Mouse (Mus musculus) forebrain, embryonic 12.5 days (tissue): ENCODE data around the gene 1700010I14Rik. TPM values are rescaled to one million over a fixed set of nuclear protein-coding genes. Genes with fewer than 3 reads are reported as not detected.
A peak's percentile ranks its signal among the peaks of the same experiment; 100 is the strongest.

Experiments used
- ATAC-seq: fragments of 200-750 bp; cut with Nextera tagmentation; 2 replicates; pipeline ENCODE4 v1.8.0; 2017; ENCODE audit warnings: moderate TSS enrichment; ENCODE audit not compliant: low FRiP score
- H3K27ac ChIP-seq: fragments of 300-500 bp; sonication (generic); 2 replicates; pipeline ENCODE4 v1.5.1; 2016; ENCODE audit warnings: mild to moderate bottlenecking
- H3K27me3 ChIP-seq: fragments of 300-500 bp; sonication (generic); 2 replicates; pipeline ENCODE4 v1.6.1; 2016; ENCODE audit warnings: mild to moderate bottlenecking
- H3K36me3 ChIP-seq: fragments of 300-500 bp; sonication (generic); replicated peaks from 2 replicates; pipeline ENCODE4 v1.6.1; 2016; ENCODE audit warnings: mild to moderate bottlenecking
- H3K4me1 ChIP-seq: fragments of 300-500 bp; sonication (generic); 2 replicates; pipeline ENCODE4 v1.6.1; 2016
- H3K4me2 ChIP-seq: fragments of 300-500 bp; sonication (generic); 2 replicates; pipeline ENCODE4 v1.6.1; 2016; ENCODE audit warnings: mild to moderate bottlenecking, moderate library complexity
- H3K4me3 ChIP-seq: fragments of 300-500 bp; sonication (generic); replicated peaks from 2 replicates; pipeline ENCODE4 v1.5.1; 2016; ENCODE audit warnings: mild to moderate bottlenecking
- H3K9ac ChIP-seq: fragments of 300-500 bp; sonication (generic); 2 replicates; pipeline ENCODE4 v1.6.1; 2016; ENCODE audit warnings: mild to moderate bottlenecking
- H3K9me3 ChIP-seq: fragments of 300-500 bp; sonication (generic); 2 replicates; pipeline ENCODE4 v1.6.1; 2016
- WGBS: fragments of 180-500 bp; shearing (Covaris S2); methylation state at CpG from one replicate; pipeline ENCODE4 v1.1.7; 2016; 5-methylcytosine and 5-hydroxymethylcytosine counted together
- polyA plus RNA-seq: library from polyadenylated mRNA; unstranded; fragments of >200 nt; fragmentation: Nextera tagmentation; extraction: Ambion mirVana; gene quantifications from 2 replicates; pipeline ENCODE4 v1.2.1, GENCODE M21; 2016

Gene 1700010I14Rik
- polyA plus RNA-seq, 1 experiment from 2014 or later, result 2.5 TPM

DNA sequence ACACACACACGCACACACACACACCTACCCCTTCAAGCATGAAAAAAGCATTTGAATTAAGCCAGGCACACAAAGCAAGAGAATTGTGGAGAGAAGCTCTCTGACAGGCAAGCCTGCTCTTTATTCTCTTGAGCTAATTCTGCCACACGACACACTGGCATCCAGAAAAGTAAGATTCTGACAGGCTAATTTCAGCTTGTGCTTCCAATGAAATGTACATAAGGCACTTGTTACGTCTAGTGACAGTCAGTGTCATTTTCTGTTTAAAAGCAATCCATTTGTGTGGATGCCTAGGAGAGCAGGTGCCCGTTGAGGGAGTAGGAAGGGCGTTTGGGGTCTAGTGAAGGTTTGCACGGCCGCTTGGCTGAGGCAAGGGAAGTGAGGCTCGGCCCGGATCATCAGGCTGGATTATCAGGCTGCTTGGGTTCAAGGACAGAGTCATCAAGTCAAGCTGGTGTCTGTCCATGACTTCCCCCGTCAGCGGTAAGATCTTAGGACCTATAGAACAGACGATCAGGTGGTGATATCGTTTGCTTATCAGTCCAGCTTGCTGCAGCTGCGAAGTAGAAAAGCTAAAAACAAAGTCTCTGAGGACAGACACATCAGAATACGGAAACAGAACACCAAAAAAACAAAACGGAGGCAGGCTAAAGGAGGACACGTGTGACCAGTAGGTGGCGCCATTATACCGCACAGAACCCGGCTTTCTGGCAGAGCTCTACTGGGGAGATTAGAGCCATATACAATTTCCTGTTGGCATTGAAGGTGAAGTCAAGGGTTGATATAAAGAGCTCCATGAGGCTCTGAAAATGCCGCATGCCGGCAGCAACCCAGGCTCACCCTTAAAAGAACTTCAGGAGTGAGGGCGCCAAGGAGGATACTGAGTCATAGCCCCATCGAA is 43.4 kb downstream of the 1700010I14Rik start:
- peak; percentile 83 for ATAC-seq
- WGBS, result 15% methylated on average over 24 of the region's 24 CpGs
- Histone ChIP-seq H3K9me3 (no peaks in the 10 kb centered on the region), H3K4me1 (peaks cover 28% of the 10 kb centered on the region), H3K4me3 (0 out of 2 replicates have a peak overlapping the region, but pooled peaks have one; percentile 13), H3K27ac (no peak overlapping the region), H3K9ac (no peak overlapping the region), H3K36me3 (no peaks in the 10 kb centered on the region), H3K27me3 (peaks cover 4% of the 10 kb centered on the region; the same call in 1 of the 2 replicates), H3K4me2 (peak overlapping the region; percentile 42)

DNA sequence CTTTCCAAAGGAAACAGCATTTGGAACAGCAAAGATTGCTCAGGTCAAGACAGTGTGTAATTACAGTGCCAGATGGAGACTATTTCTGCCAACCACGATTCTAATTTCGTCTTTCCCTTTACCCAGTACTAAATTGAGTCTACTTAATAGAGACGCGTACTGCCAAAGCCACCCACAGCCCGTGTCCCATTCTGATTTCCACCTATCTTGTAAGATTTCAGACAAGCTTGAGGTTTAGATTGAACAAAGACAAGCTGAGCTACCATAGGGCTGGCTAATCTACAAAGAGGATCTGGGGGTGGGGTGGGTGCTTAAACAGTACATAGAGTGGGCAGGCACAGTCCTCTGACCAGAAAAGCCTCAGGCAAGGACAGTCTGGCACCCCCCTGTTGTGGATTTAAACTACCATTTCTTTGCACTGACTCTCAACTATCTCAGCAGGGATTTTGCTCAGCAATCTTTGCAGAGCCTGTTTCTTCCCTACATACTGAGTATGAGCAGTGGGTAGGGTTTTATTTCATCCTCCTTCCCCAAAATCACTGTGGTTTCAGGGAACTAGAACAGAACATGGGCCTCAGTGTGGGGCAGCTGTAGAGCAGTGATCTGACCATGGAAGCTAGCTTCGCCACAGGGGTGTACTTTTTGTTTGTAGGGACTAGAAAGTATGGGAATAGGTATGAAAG is 44.4 kb downstream of the 1700010I14Rik start:
- H3K9me3 ChIP-seq, result no peaks in the 10 kb centered on the region
- H3K27me3 ChIP-seq, result peaks cover 4% of the 10 kb centered on the region; the same call in 1 of the 2 replicates
- no peak overlapping the region for H3K9ac ChIP-seq
- H3K4me3 ChIP-seq, result no peak overlapping the region
- no peak for ATAC-seq
- H3K4me2 ChIP-seq, result no peak overlapping the region
- WGBS, result 59% methylated on average over 6 of the region's 6 CpGs
- H3K4me1 ChIP-seq, result peaks cover 23% of the 10 kb centered on the region
- H3K36me3 ChIP-seq, result no peaks in the 10 kb centered on the region
- H3K27ac ChIP-seq, result no peak overlapping the region

DNA sequence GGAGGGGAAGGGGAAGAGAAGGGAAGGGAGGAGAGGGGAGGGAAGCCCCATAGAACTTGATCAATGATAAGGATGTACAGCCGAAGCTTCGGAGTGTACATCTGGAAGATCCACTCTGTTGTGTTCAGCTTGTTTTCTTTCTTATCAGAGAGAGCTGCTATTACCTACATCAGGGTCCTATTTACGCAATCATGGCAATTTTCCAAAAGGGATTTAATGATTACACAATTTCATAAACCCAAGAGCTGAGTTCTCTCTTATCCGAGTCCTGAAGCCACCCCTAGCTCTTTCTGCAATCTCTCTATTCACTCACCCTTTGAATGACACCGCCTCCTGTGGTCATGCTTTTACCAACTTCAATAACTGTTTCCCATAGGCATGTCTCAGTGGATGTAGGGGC is 45.4 kb downstream of the 1700010I14Rik start:
- Histone ChIP-seq H3K36me3 (no peaks in the 10 kb centered on the region), H3K4me1 (peaks cover 23% of the 10 kb centered on the region), H3K9me3 (no peaks in the 10 kb centered on the region), H3K4me3 (no peak overlapping the region), H3K27me3 (peaks cover 4% of the 10 kb centered on the region; the same call in 1 of the 2 replicates), H3K4me2 (no peak overlapping the region), H3K27ac (no peak overlapping the region), H3K9ac (no peak overlapping the region)
- 76% methylated on average over 5 of the region's 5 CpGs for whole genome bisulfite sequencing
- ATAC-seq, result no peak

DNA sequence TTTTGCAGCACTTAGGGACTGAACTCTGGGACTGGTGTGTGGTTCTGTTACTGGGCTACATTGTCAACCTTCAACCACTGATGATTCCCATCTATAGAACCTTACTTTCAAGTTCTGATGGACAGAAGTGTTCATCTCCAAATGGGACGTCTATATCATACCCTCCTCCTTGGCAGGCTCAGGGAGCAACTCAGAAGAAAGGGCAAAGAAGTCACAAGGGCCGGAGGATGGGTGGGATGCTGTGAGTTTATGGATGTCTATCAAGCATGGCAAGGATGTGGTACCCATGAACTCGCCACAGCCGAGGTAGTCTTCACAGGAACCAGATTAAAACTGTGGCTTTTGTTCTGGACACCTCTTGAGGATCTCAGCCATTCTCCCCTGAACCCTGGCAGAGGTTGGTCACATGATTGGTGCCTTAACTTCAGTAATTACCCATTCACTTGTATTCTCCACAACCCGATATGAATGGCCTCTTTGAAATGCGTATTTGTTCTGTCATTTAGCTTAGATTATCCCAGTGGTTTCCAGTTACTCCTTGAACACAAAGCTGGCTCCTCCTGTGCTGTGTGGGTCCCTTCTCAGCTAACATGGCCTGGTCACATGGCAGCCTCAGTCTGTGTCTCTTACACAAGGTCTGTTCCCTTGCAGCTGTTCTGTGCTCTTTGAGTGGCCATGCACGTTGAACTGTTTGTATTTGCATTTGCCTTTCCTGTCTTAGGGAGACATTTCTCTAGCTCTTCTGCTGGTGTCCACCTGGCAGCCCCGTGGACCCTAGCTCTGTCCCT is 47.6 kb downstream of the 1700010I14Rik start:
- Histone ChIP-seq H3K4me1 (peaks cover 23% of the 10 kb centered on the region), H3K27ac (no peak overlapping the region), H3K4me3 (no peak overlapping the region), H3K9ac (no peak overlapping the region), H3K36me3 (no peaks in the 10 kb centered on the region), H3K4me2 (no peak overlapping the region), H3K9me3 (no peaks in the 10 kb centered on the region), H3K27me3 (0 out of 2 replicates have a peak, but pooled peaks cover 4% of the 10 kb centered on the region)
- 52% methylated on average over 8 of the region's 8 CpGs for WGBS
- ATAC-seq, result no peak

DNA sequence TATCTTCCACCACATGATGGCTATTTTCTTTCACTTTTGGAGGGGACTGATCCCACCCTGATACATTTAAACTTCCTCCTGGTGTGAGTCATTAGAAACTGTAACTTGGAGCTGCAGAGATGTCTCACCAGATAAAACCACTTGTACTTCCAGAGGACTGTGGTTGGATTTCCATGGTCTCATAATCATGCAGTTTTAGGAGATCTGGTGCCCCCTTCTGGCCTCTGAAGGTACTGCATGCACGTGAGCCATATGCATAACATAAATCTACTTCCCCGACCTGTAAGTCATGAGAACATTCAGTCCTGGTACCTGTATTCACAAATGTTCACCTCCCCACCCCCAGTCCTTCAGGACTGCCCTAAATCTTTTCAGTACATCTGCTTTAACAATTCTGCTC is 54.6 kb downstream of the 1700010I14Rik start:
- WGBS, result 51% methylated on average over 2 of the region's 2 CpGs
- Histone ChIP-seq H3K4me1 (no peaks in the 10 kb centered on the region), H3K36me3 (no peaks in the 10 kb centered on the region), H3K27me3 (no peaks in the 10 kb centered on the region), H3K27ac (no peak overlapping the region), H3K4me2 (no peak overlapping the region), H3K9me3 (no peaks in the 10 kb centered on the region), H3K4me3 (no peak overlapping the region), H3K9ac (no peak overlapping the region)
- no peak for ATAC-seq

DNA sequence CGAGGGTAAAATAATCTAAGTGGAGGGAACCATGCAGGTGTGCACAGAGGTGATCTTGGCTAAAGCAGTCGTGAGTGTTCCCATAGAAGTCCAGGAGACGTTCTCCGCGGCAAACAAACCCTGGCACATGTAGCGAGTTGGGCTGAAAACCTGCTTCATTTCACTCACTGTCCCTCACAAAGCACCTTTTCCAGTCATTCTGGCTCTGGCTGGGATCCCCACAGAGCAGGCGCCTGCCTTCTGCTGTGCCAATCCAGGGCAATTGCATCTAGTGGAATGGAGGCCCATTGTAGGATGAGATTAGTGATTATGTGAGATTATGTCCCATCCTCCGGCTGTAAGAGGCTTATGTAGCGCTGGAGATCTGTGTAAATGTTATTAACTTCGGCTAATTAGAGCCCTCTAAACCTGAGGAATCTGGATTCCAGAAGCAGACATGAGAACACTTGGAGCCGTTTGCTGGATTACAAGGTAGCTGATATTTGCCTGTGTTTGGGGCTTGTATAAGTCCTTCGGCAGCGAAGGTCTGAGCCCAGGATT is 64.4 kb downstream of the 1700010I14Rik start:
- peaks cover 4% of the 10 kb centered on the region; the same call in 1 of the 2 replicates for H3K4me1 ChIP-seq
- H3K27ac ChIP-seq, result no peak overlapping the region
- H3K4me2 ChIP-seq, result no peak overlapping the region
- H3K36me3 ChIP-seq, result no peaks in the 10 kb centered on the region
- WGBS, result 30% methylated on average over 13 of the region's 13 CpGs
- H3K9me3 ChIP-seq, result no peaks in the 10 kb centered on the region
- H3K27me3 ChIP-seq, result no peaks in the 10 kb centered on the region
- ATAC-seq, result no peak
- no peak overlapping the region for H3K9ac ChIP-seq
- H3K4me3 ChIP-seq, result no peak overlapping the region

DNA sequence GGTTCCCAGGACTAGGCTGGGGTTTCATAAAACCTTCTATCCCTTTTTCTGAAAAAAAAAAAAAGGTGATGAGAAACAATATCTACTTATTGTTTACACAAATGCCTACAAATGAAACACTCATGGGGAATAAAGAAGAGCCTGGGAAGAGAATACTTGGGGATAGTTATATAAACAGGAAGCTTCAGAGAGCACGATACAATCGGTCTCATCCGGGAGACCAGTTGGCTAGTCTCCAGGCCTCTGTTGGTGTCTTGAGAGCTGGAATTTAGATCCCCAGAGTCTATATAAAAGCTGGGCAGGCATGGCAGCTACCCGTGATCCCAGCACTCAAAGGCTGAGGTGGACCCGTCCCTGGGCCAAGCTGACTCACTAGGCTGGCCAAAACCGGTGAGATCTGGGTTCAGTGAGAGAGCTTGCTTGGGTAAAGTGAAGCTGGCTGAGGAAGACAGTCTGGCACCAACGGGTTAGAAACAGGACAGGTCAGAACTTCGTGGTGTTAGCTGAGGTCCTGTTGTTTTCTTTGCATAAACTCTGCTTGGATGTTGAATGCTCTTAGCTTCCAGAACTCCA is 71.3 kb downstream of the 1700010I14Rik start:
- Histone ChIP-seq H3K36me3 (no peaks in the 10 kb centered on the region), H3K27me3 (no peaks in the 10 kb centered on the region), H3K4me2 (no peak overlapping the region), H3K27ac (no peak overlapping the region), H3K9me3 (no peaks in the 10 kb centered on the region), H3K9ac (no peak overlapping the region), H3K4me1 (no peaks in the 10 kb centered on the region), H3K4me3 (no peak overlapping the region)
- ATAC-seq, result no peak
- 86% methylated on average over 8 of the region's 8 CpGs for WGBS
